Mouse (Mus musculus) liver, adult 10 weeks (tissue): ENCODE data around the gene Mepce. TPM values are rescaled to one million over a fixed set of nuclear protein-coding genes. Genes with fewer than 3 reads are reported as not detected.

Experiments used
- polyA plus RNA-seq: library from polyadenylated mRNA; stranded (reverse); fragments of 350-450 nt; fragmentation: Illumina TruSeq; extraction: RNeasy Lipid Tissue Mini Kit (QIAGEN cat#74804); gene quantifications from one replicate; pipeline ENCODE4 v1.2.3, GENCODE M21; 2014; ENCODE audit warnings: low read depth, low replicate concordance

Mepce gene
- 4.4 TPM for polyA plus RNA-seq

GRCm38 (mm10) chr5:137787151-137787928 lies at the start of gene Mepce, which contains the start of gene Zcwpw1:
Mepce (minus strand) TSS chr5:137787655.
Zcwpw1 (plus strand) TSS chr5:137787798.

GRCm38 (mm10) chr5:137835966-137836520 lies 48.6 kb upstream of the Mepce start, which contains the start of gene Pilra:
Pilra (minus strand) TSS chr5:137836281.

GRCm38 (mm10) chr5:137778635-137779034 lies 8.8 kb downstream of the Mepce start, which contains the start of gene Ppp1r35:
Ppp1r35 (plus strand) TSS chr5:137778849.

GRCm38 (mm10) chr5:137745214-137746171 lies 42.0 kb downstream of the Mepce start, which contains the start of gene Tsc22d4:
Tsc22d4 (plus strand) TSS chr5:137745730.

GRCm38 (mm10) chr5:137741023-137741931 lies 46.2 kb downstream of the Mepce start, which contains the start of gene Nyap1:
Nyap1 (minus strand) TSS chr5:137741607.

Other genes with a start within 250 kb of the Mepce start
- not detected for gene Actl6b, start 234.1 kb downstream of the Mepce start, polyA plus RNA-seq
- gene Tfr2, start 217.8 kb downstream of the Mepce start, polyA plus RNA-seq: 32.0 TPM
- 1.3 TPM for gene Mospd3, start 186.6 kb downstream of the Mepce start, polyA plus RNA-seq
- gene Pcolce, start 173.9 kb downstream of the Mepce start, polyA plus RNA-seq: 0.64 TPM
- gene Fbxo24, start 158.7 kb downstream of the Mepce start, polyA plus RNA-seq: not detected
- gene Lrch4, start 158.5 kb downstream of the Mepce start, polyA plus RNA-seq: 0.40 TPM
- gene Gm20605, start 158.5 kb downstream of the Mepce start, polyA plus RNA-seq: not detected
- gene Sap25, start 146.3 kb downstream of the Mepce start, polyA plus RNA-seq: not detected
- gene Irs3, start 141.9 kb downstream of the Mepce start, polyA plus RNA-seq: not detected
- gene Agfg2, start 102.9 kb downstream of the Mepce start, polyA plus RNA-seq: 10.3 TPM
- gene Nyap1, start 46.0 kb downstream of the Mepce start, polyA plus RNA-seq: not detected
- 0.79 TPM for gene Tsc22d4, start 41.9 kb downstream of the Mepce start, polyA plus RNA-seq
- gene Ppp1r35, start 8.8 kb downstream of the Mepce start, polyA plus RNA-seq: 2.5 TPM
- gene Zcwpw1, start 143 bp upstream of the Mepce start, polyA plus RNA-seq: 8.9 TPM
- gene Pilra, start 48.6 kb upstream of the Mepce start, polyA plus RNA-seq: 3.2 TPM
- 3.8 TPM for gene Pilrb1, start 70.5 kb upstream of the Mepce start, polyA plus RNA-seq
- 3.2 TPM for gene Pilrb2, start 84.2 kb upstream of the Mepce start, polyA plus RNA-seq
- 371 TPM for gene Cyp3a13, start 134.0 kb upstream of the Mepce start, polyA plus RNA-seq
- 1.0 TPM for gene Gjc3, start 175.4 kb upstream of the Mepce start, polyA plus RNA-seq
- gene Azgp1, start 193.9 kb upstream of the Mepce start, polyA plus RNA-seq: 2,187 TPM
- gene Smok3a, start 233.6 kb upstream of the Mepce start, polyA plus RNA-seq: not detected
- gene Smok3b, start 233.8 kb upstream of the Mepce start, polyA plus RNA-seq: not detected